ENCODE assay signal across 8 mouse cellular contexts in genomic region chr7:97424621-97425245, GRCm38 (mm10). TPM values are rescaled to one million over a fixed set of nuclear protein-coding genes. Genes with fewer than 3 reads are reported as not detected.
DNase-seq lines count a peak whose midpoint lies in the region; ATAC-seq lines count a peak whose summit lies in the region.

No protein-coding gene starts in this region.

- no peak overlapping the region for H3K4me2 ChIP-seq in embryonic facial prominence, embryonic 13.5 days
- no peak overlapping the region for H3K4me2 ChIP-seq in kidney, embryonic 14.5 days (replicated peaks; ENCODE audit: low read depth, low read length)
- no peak overlapping the region for H3K4me2 ChIP-seq in limb, embryonic 15.5 days

- H3K27me3 ChIP-seq in embryonic facial prominence, embryonic 13.5 days, result no peaks in the 10 kb centered on the region
- no peaks in the 10 kb centered on the region for H3K27me3 ChIP-seq in kidney, embryonic 14.5 days (ENCODE audit: control insufficient read depth, insufficient read depth, low read length)
- H3K27me3 ChIP-seq in limb, embryonic 15.5 days, result no peaks in the 10 kb centered on the region

- H3K36me3 ChIP-seq in embryonic facial prominence, embryonic 13.5 days, result no peaks in the 10 kb centered on the region
- H3K36me3 ChIP-seq in kidney, embryonic 14.5 days (ENCODE audit: control insufficient read depth, insufficient read depth, low read length), result no peaks in the 10 kb centered on the region
- no peaks in the 10 kb centered on the region for H3K36me3 ChIP-seq in limb, embryonic 15.5 days

- no peak overlapping the region for H3K27ac ChIP-seq in embryonic facial prominence, embryonic 13.5 days
- H3K27ac ChIP-seq in kidney, embryonic 14.5 days (ENCODE audit: low read depth, low read length), result no peak overlapping the region
- no peak overlapping the region for H3K27ac ChIP-seq in limb, embryonic 15.5 days

- ATAC-seq in embryonic facial prominence, embryonic 13.5 days (ENCODE audit: insufficient number of reproducible peaks, insufficient read depth, low FRiP score, low TSS enrichment, low read depth), result no peak
- ATAC-seq in kidney, embryonic 14.5 days (ENCODE audit: low FRiP score, low TSS enrichment), result peak; percentile 89
- peak; percentile 68; the same call in 1 of the 2 replicates for ATAC-seq in limb, embryonic 15.5 days (ENCODE audit: insufficient number of reproducible peaks, low FRiP score, low TSS enrichment, low read depth)

- peaks cover 7% of the 10 kb centered on the region for H3K4me1 ChIP-seq in embryonic facial prominence, embryonic 13.5 days
- peaks cover 3% of the 10 kb centered on the region; the same call in 1 of the 2 replicates for H3K4me1 ChIP-seq in kidney, embryonic 14.5 days (ENCODE audit: control insufficient read depth, insufficient read depth, low read length)
- H3K4me1 ChIP-seq in limb, embryonic 15.5 days, result peaks cover 5% of the 10 kb centered on the region

- WGBS in embryonic facial prominence, embryonic 13.5 days, result 9% methylated on average over 12 of the region's 12 CpGs
- WGBS in kidney, embryonic 14.5 days, result 9% methylated on average over 12 of the region's 12 CpGs
- WGBS in limb, embryonic 15.5 days, result 9% methylated on average over 12 of the region's 12 CpGs

- H3K9ac ChIP-seq in embryonic facial prominence, embryonic 13.5 days, result peak overlapping the region; percentile 16; the same call in 1 of the 2 replicates
- no peak overlapping the region for H3K9ac ChIP-seq in kidney, embryonic 14.5 days (ENCODE audit: low read depth, low read length)
- H3K9ac ChIP-seq in limb, embryonic 15.5 days, result no peak overlapping the region

- H3K4me3 ChIP-seq in embryonic facial prominence, embryonic 13.5 days, result no peak overlapping the region
- H3K4me3 ChIP-seq in kidney, embryonic 14.5 days (ENCODE audit: low read length), result no peak overlapping the region
- H3K4me3 ChIP-seq in limb, embryonic 15.5 days, result no peak overlapping the region

- no peaks in the 10 kb centered on the region for H3K9me3 ChIP-seq in embryonic facial prominence, embryonic 13.5 days
- H3K9me3 ChIP-seq in kidney, embryonic 14.5 days (ENCODE audit: control insufficient read depth, low read length), result no peaks in the 10 kb centered on the region
- H3K9me3 ChIP-seq in limb, embryonic 15.5 days, result no peaks in the 10 kb centered on the region

- peak; percentile 79 for DNase-seq in 3T3-L1 (ENCODE audit: low read depth, low spot score)
- peak; percentile 93 to 95 for DNase-seq in adrenal gland, postnatal 36 days
- peak; percentile 86 for DNase-seq in heart, adult 8-10 months (ENCODE audit: low spot score)
- peak; percentile 43 to 72 for DNase-seq in monocyte, adult 2 months (ENCODE audit: low read depth in 1 of 2, low spot score in 2 of 2)
- DNase-seq in spleen, postnatal 10 days (ENCODE audit: low spot score in 2 of 2), result peak; percentile 92 to 93

RNA-seq across cellular contexts. Expression of gene Thrsp, which starts 7.2 kb away (rescaled TPM):
- total RNA-seq in adrenal gland, postnatal 36 days (2021), result 1,000 to 10,000 TPM in 1 of 2 experiments, 100 to 1,000 TPM in 1; 749 to 1,266 TPM
- 0.63 and 1.0 TPM in 2 replicates for polyA plus RNA-seq in embryonic facial prominence, embryonic 13.5 days (2015; fragmentation: Nextera tagmentation; extraction: Ambion mirVana)
- 10 to 100 TPM; 51.1 to 70.8 (median 68.7) TPM for total RNA-seq in heart, adult 8-10 months (2022)
- 0.27 and 0.39 TPM in 2 replicates for polyA plus RNA-seq in kidney, embryonic 14.5 days (2014; fragmentation: Nextera tagmentation; extraction: Ambion mirVana)
- 0.91 and 3.5 TPM in 2 replicates for polyA plus RNA-seq in limb, embryonic 15.5 days (2015; fragmentation: Nextera tagmentation; extraction: Ambion mirVana)

RNA-seq across cellular contexts. Expression of gene Ndufc2, which starts 24.9 kb away (rescaled TPM):
- 100 to 1,000 TPM; 306 to 313 TPM for total RNA-seq in adrenal gland, postnatal 36 days (2021)
- 346 and 350 TPM in 2 replicates for polyA plus RNA-seq in embryonic facial prominence, embryonic 13.5 days (2015; fragmentation: Nextera tagmentation; extraction: Ambion mirVana)
- 100 to 1,000 TPM; 498 to 518 (median 508) TPM for total RNA-seq in heart, adult 8-10 months (2022)
- 370 and 475 TPM in 2 replicates for polyA plus RNA-seq in kidney, embryonic 14.5 days (2014; fragmentation: Nextera tagmentation; extraction: Ambion mirVana)
- 291 and 303 TPM in 2 replicates for polyA plus RNA-seq in limb, embryonic 15.5 days (2015; fragmentation: Nextera tagmentation; extraction: Ambion mirVana)

RNA-seq across cellular contexts. Expression of gene Kctd14, which starts 26.4 kb away (rescaled TPM):
- total RNA-seq in adrenal gland, postnatal 36 days (2021), result 1 to 10 TPM; 2.3 to 3.7 TPM
- polyA plus RNA-seq in embryonic facial prominence, embryonic 13.5 days (2015; fragmentation: Nextera tagmentation; extraction: Ambion mirVana), result 4.4 and 6.0 TPM in 2 replicates
- total RNA-seq in heart, adult 8-10 months (2022), result under 1 TPM; 0.28 to 0.60 (median 0.49) TPM
- 0.58 and 1.1 TPM in 2 replicates for polyA plus RNA-seq in kidney, embryonic 14.5 days (2014; fragmentation: Nextera tagmentation; extraction: Ambion mirVana)
- 3.2 and 3.4 TPM in 2 replicates for polyA plus RNA-seq in limb, embryonic 15.5 days (2015; fragmentation: Nextera tagmentation; extraction: Ambion mirVana)

RNA-seq across cellular contexts. Expression of gene Alg8, which starts 53.3 kb away (rescaled TPM):
- total RNA-seq in adrenal gland, postnatal 36 days (2021), result 10 to 100 TPM; 14.0 to 21.1 TPM
- 35.2 and 36.1 TPM in 2 replicates for polyA plus RNA-seq in embryonic facial prominence, embryonic 13.5 days (2015; fragmentation: Nextera tagmentation; extraction: Ambion mirVana)
- 1 to 10 TPM; 4.8 to 5.3 (median 4.9) TPM for total RNA-seq in heart, adult 8-10 months (2022)
- 48.5 and 48.8 TPM in 2 replicates for polyA plus RNA-seq in kidney, embryonic 14.5 days (2014; fragmentation: Nextera tagmentation; extraction: Ambion mirVana)
- polyA plus RNA-seq in limb, embryonic 15.5 days (2015; fragmentation: Nextera tagmentation; extraction: Ambion mirVana), result 31.5 and 33.0 TPM in 2 replicates

RNA-seq across cellular contexts. Expression of gene Ints4, which starts 56.0 kb away (rescaled TPM):
- total RNA-seq in adrenal gland, postnatal 36 days (2021), result 10 to 100 TPM; 62.6 to 64.1 TPM
- polyA plus RNA-seq in embryonic facial prominence, embryonic 13.5 days (2015; fragmentation: Nextera tagmentation; extraction: Ambion mirVana), result 53.0 and 57.5 TPM in 2 replicates
- total RNA-seq in heart, adult 8-10 months (2022), result 10 to 100 TPM; 46.8 to 73.9 (median 67.8) TPM
- polyA plus RNA-seq in kidney, embryonic 14.5 days (2014; fragmentation: Nextera tagmentation; extraction: Ambion mirVana), result 42.4 and 61.5 TPM in 2 replicates
- 40.6 and 43.3 TPM in 2 replicates for polyA plus RNA-seq in limb, embryonic 15.5 days (2015; fragmentation: Nextera tagmentation; extraction: Ambion mirVana)
